Comparison of ENCODE assay signal across 16 mouse cellular contexts in the genomic region with DNA sequence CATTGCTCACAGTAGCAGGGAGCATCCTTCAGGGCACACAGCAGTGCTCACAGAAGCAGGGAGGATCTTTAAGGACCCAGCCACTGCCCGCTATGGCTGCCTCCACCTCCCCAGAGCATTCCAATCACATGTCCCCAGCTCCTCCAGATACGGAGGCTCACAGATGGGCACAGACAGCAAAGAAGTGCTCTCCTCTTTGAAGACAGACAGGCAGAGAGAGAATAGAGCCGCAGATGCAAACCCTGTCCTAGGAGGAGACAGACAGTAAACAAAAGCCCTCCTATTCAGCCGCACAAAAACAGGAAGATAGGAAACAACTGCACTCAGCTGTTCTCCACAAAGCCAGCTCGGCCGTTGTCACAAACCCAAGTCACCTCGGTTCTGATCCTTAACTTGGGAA. TPM values are rescaled to one million over a fixed set of nuclear protein-coding genes. Genes with fewer than 3 reads are reported as not detected.
DNase-seq lines count a peak whose midpoint lies in the region; ATAC-seq and TF ChIP-seq lines count a peak whose summit lies in the region.
"Had no signal": no experiment of that assay in that cellular context is flagged by ENCODE, and none has a peak within 500 bp of the region (broad histone marks: within the 10 kb centered on the region; RNA-seq: fewer than 3 reads in every experiment).

No protein-coding gene starts in this region.

- 39% methylated on average over 7 of the region's 7 CpGs for WGBS in midbrain, embryonic 10.5 days
- WGBS in midbrain, postnatal 0 days = 27% methylated on average over 7 of the region's 7 CpGs
- WGBS in forebrain, embryonic 12.5 days = 39% methylated on average over 7 of the region's 7 CpGs
- 16% methylated on average over 7 of the region's 7 CpGs for WGBS in hindbrain, embryonic 14.5 days
- 25% methylated on average over 7 of the region's 7 CpGs for WGBS in neural tube, embryonic 13.5 days

- no peak overlapping the region for H3K9ac ChIP-seq in midbrain, postnatal 0 days (replicated peaks; ENCODE audit: low read length, poor library complexity, severe bottlenecking)
- H3K9ac ChIP-seq in forebrain, embryonic 12.5 days = no peak overlapping the region
- H3K9ac ChIP-seq in hindbrain, embryonic 14.5 days = no peak overlapping the region
- peak overlapping the region; percentile 47; the same call in 1 of the 2 replicates for H3K9ac ChIP-seq in neural tube, embryonic 13.5 days
- H3K9ac ChIP-seq: limb, embryonic 15.5 days; lung, embryonic 14.5 days had no signal

- peak overlapping the region; percentile 70 for H3K27ac ChIP-seq in midbrain, embryonic 10.5 days (replicated peaks)
- no peak overlapping the region for H3K27ac ChIP-seq in midbrain, postnatal 0 days (ENCODE audit: low read depth, low read length)
- H3K27ac ChIP-seq in forebrain, embryonic 12.5 days = 0 out of 2 replicates have a peak overlapping the region, but pooled peaks have one; percentile 11
- H3K27ac ChIP-seq in hindbrain, embryonic 14.5 days = no peak overlapping the region
- H3K27ac ChIP-seq in neural tube, embryonic 13.5 days (replicated peaks) = peak overlapping the region; percentile 33; the same call in 1 of the 2 replicates
- H3K27ac ChIP-seq: limb, embryonic 15.5 days had no signal

- DNase-seq in midbrain, embryonic 10.5 days (ENCODE audit: low spot score) = no peak
- DNase-seq in midbrain, postnatal 0 days (ENCODE audit: low spot score) = no peak
- no peak for DNase-seq in hindbrain, embryonic 14.5 days (ENCODE audit: low spot score)
- no peak for DNase-seq in thymus, postnatal 25 days
- no peak for DNase-seq in cerebellum, postnatal 25 days
- no peak for DNase-seq in B cell, adult 2 months
- DNase-seq: cerebellum, adult 18-20 months; kidney, adult 2 months; kidney, postnatal 4 days; lung, embryonic 14.5 days; thymus, postnatal 36 days had no signal

- H3K9me3 ChIP-seq in midbrain, embryonic 10.5 days (replicated peaks) = no peaks in the 10 kb centered on the region
- no peaks in the 10 kb centered on the region for H3K9me3 ChIP-seq in midbrain, postnatal 0 days (ENCODE audit: low read length)
- no peaks in the 10 kb centered on the region for H3K9me3 ChIP-seq in forebrain, embryonic 12.5 days
- H3K9me3 ChIP-seq in hindbrain, embryonic 14.5 days (ENCODE audit: control insufficient read depth, low read length) = no peaks in the 10 kb centered on the region
- no peaks in the 10 kb centered on the region for H3K9me3 ChIP-seq in neural tube, embryonic 13.5 days
- H3K9me3 ChIP-seq: limb, embryonic 15.5 days had no signal

- H3K4me2 ChIP-seq in midbrain, postnatal 0 days (ENCODE audit: low read depth, low read length, poor library complexity, severe bottlenecking) = no peak overlapping the region
- H3K4me2 ChIP-seq in forebrain, embryonic 12.5 days = no peak overlapping the region
- H3K4me2 ChIP-seq in hindbrain, embryonic 14.5 days (replicated peaks) = peak overlapping the region; percentile 9
- peak overlapping the region; percentile 29 for H3K4me2 ChIP-seq in neural tube, embryonic 13.5 days
- H3K4me2 ChIP-seq: limb, embryonic 15.5 days; lung, embryonic 14.5 days had no signal

- H3K4me3 ChIP-seq in midbrain, embryonic 10.5 days = peak overlapping the region; percentile 11; the same call in 1 of the 2 replicates
- H3K4me3 ChIP-seq in midbrain, postnatal 0 days (ENCODE audit: low read depth, low read length) = no peak overlapping the region
- no peak overlapping the region for H3K4me3 ChIP-seq in forebrain, embryonic 12.5 days (replicated peaks)
- no peak overlapping the region for H3K4me3 ChIP-seq in hindbrain, embryonic 14.5 days (replicated peaks; ENCODE audit: low read length)
- no peak overlapping the region for H3K4me3 ChIP-seq in neural tube, embryonic 13.5 days
- H3K4me3 ChIP-seq: limb, embryonic 15.5 days had no signal

- peaks cover 42% of the 10 kb centered on the region for H3K4me1 ChIP-seq in midbrain, embryonic 10.5 days
- H3K4me1 ChIP-seq in midbrain, postnatal 0 days (ENCODE audit: insufficient read depth, low read length) = no peaks in the 10 kb centered on the region; the same call in 1 of the 2 replicates
- H3K4me1 ChIP-seq in forebrain, embryonic 12.5 days = peaks cover 31% of the 10 kb centered on the region
- peaks cover 25% of the 10 kb centered on the region for H3K4me1 ChIP-seq in hindbrain, embryonic 14.5 days (replicated peaks; ENCODE audit: control insufficient read depth, insufficient read depth, low read length)
- H3K4me1 ChIP-seq in neural tube, embryonic 13.5 days (replicated peaks) = peaks cover 30% of the 10 kb centered on the region
- H3K4me1 ChIP-seq: limb, embryonic 15.5 days had no signal

- TF ChIP-seq CTCF in midbrain, postnatal 0 days (IDR thresholded peaks at IDR 0.05) = no peak

- no peaks in the 10 kb centered on the region for H3K27me3 ChIP-seq in midbrain, embryonic 10.5 days (ENCODE audit: low read depth, poor library complexity, severe bottlenecking)
- no peaks in the 10 kb centered on the region for H3K27me3 ChIP-seq in midbrain, postnatal 0 days (ENCODE audit: insufficient read depth, low read length)
- no peaks in the 10 kb centered on the region for H3K27me3 ChIP-seq in forebrain, embryonic 12.5 days
- no peaks in the 10 kb centered on the region for H3K27me3 ChIP-seq in hindbrain, embryonic 14.5 days (ENCODE audit: control insufficient read depth, insufficient read depth, low read length)
- H3K27me3 ChIP-seq in neural tube, embryonic 13.5 days = no peaks in the 10 kb centered on the region
- H3K27me3 ChIP-seq: limb, embryonic 15.5 days had no signal

- H3K36me3 ChIP-seq in midbrain, embryonic 10.5 days = peaks cover 50% of the 10 kb centered on the region
- peaks cover 9% of the 10 kb centered on the region; the same call in 1 of the 2 replicates for H3K36me3 ChIP-seq in midbrain, postnatal 0 days (ENCODE audit: insufficient read depth, low read length)
- H3K36me3 ChIP-seq in forebrain, embryonic 12.5 days (replicated peaks) = peaks cover 28% of the 10 kb centered on the region
- H3K36me3 ChIP-seq in hindbrain, embryonic 14.5 days (replicated peaks; ENCODE audit: control insufficient read depth, insufficient read depth) = peaks cover 23% of the 10 kb centered on the region
- H3K36me3 ChIP-seq in neural tube, embryonic 13.5 days = peaks cover 27% of the 10 kb centered on the region
- H3K36me3 ChIP-seq: limb, embryonic 15.5 days had no signal

- no peak for ATAC-seq in midbrain, postnatal 0 days (ENCODE audit: low FRiP score)
- ATAC-seq in forebrain, embryonic 12.5 days (ENCODE audit: low FRiP score) = 0 out of 2 replicates have a peak, but pooled peaks have one; percentile 15
- no peak for ATAC-seq in hindbrain, embryonic 14.5 days (ENCODE audit: low FRiP score)
- 0 out of 2 replicates have a peak, but pooled peaks have one; percentile 15 for ATAC-seq in neural tube, embryonic 13.5 days (ENCODE audit: low read depth)
- ATAC-seq: activated CD4-positive, CD25-positive, alpha-beta regulatory T cell, adult 4 months; CD4-positive, CD25-positive, alpha-beta regulatory T cell, adult 4 months had no signal

RNA-seq across cellular contexts. Expression of a gene that starts 35.3 kb away (rescaled TPM):
- polyA plus RNA-seq in midbrain, embryonic 10.5 days (2016; fragmentation: Nextera tagmentation; extraction: Ambion mirVana) = 139 and 149 TPM in 2 replicates
- 94.2 and 96.8 TPM in 2 replicates for total RNA-seq in midbrain, postnatal 0 days (2014; rRNA removed)
- 57.0 and 63.5 TPM in 2 replicates for polyA plus RNA-seq in midbrain, postnatal 0 days (2015; fragmentation: Nextera tagmentation; extraction: Ambion mirVana)
- polyA plus RNA-seq in forebrain, embryonic 12.5 days (2016; fragmentation: Nextera tagmentation; extraction: Ambion mirVana) = 98.9 and 105 TPM in 2 replicates
- 101 and 123 TPM in 2 replicates for polyA plus RNA-seq in hindbrain, embryonic 14.5 days (2014; fragmentation: Nextera tagmentation; extraction: Ambion mirVana)
- 88.7 and 99.2 TPM in 2 replicates for polyA plus RNA-seq in neural tube, embryonic 13.5 days (2015; fragmentation: Nextera tagmentation; extraction: Ambion mirVana)

Comparison
In these comparisons a context has a peak if more than half of its experiments do, and no peak if none do; other contexts are left out.
1. H3K27ac ChIP-seq: peak in midbrain, embryonic 10.5 days (single experiment), forebrain, embryonic 12.5 days (single experiment) and neural tube, embryonic 13.5 days (single experiment); none in midbrain, postnatal 0 days (single experiment) and hindbrain, embryonic 14.5 days (single experiment).
2. ATAC-seq: peak in forebrain, embryonic 12.5 days (single experiment) and neural tube, embryonic 13.5 days (single experiment); none in midbrain, postnatal 0 days (single experiment) and hindbrain, embryonic 14.5 days (single experiment).
3. H3K4me2 ChIP-seq: peak in hindbrain, embryonic 14.5 days (single experiment) and neural tube, embryonic 13.5 days (single experiment); none in midbrain, postnatal 0 days (single experiment) and forebrain, embryonic 12.5 days (single experiment).